Mouse (Mus musculus) layer of hippocampus, adult 18-20 months (tissue): ENCODE measurements around the gene Lrrc8d. TPM values are rescaled to one million over a fixed set of nuclear protein-coding genes. Genes with fewer than 3 reads are reported as not detected.

ENCODE experiments used
- DNase-seq, 2 experiments: peaks; one replicate each; pipeline ENCODE4 v3.0.0; 2022; ENCODE audit warnings: low spot score in 2 of 2
- total RNA-seq, 2 experiments: library from RNA; stranded (reverse); gene quantifications; 2 replicates each; pipeline ENCODE4 v1.2.3; 2021

Lrrc8d gene
- total RNA-seq, 2 experiments from 2014 or later, result 46.8 to 47.8 TPM

DNA sequence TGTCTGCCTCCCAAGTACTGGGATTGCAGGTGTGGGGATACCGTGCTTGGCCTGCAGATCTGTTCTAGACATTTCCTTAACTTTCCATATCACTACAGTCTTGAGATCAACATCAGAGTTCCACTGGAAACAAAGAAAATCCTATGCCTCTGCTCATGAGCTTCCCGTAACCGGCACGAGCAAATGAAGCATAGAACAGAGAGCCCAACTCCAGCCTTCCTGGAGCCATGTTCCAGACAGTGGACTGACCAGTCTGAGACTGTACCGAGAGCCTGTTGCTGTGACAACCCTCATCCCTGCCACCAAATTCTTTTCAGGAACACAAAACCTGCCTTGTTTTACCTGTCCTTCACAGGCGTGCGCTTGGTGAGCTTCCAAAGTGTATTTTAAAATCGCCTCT lies 15.3 kb downstream of the Lrrc8d start:
- DNase-seq, result no peak

DNA sequence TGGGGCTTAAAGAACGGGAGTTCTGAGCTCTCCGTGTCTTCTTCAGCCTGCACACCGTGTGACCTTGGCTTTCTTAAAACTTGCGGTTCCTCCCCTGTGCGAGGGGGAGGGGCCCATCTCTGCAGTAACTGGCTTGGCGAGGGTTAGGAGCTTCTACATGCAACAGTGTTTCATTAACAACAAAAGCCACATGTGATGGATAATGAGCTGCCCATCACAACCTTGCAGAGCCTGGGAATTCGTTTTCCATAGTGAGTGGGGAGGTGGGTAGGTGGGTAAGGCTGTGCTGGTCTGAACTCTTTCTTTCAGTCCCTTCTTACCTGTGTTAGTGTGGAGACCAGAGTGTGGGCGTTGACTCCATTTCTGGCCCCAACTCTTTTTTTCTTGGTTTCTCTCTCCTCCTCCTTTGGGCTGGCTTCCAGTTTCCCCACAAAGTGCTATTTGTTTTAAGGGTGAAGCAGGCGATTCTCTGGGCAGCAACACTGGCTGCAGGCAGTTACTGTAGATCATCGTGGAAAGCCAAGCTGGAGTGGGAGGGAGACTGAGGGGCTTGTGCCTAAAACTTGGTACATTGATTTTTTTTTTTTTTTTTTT lies 15.9 kb downstream of the Lrrc8d start:
- DNase-seq, result peak in 1 of 2 experiments; percentile 58

DNA sequence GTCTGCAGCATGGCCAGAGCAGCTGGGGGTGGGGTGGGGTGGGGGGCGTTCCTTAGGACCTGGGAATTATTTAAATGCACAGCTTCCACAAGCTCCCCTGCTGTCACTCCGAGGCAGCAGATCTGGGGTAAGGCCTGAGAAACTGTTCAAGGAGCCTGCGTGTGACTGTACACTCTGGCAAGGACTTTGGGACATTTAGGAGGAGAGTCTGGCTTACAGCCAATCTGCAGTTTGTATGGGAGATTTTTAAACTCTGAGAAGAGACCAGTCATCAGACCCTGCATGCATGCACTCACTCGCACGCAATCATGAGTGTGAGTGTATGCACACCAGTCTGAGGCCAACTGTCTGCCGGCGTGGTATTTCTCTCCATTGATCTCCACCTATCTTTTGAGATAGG lies 17.5 kb downstream of the Lrrc8d start:
- DNase-seq, result no peak

DNA sequence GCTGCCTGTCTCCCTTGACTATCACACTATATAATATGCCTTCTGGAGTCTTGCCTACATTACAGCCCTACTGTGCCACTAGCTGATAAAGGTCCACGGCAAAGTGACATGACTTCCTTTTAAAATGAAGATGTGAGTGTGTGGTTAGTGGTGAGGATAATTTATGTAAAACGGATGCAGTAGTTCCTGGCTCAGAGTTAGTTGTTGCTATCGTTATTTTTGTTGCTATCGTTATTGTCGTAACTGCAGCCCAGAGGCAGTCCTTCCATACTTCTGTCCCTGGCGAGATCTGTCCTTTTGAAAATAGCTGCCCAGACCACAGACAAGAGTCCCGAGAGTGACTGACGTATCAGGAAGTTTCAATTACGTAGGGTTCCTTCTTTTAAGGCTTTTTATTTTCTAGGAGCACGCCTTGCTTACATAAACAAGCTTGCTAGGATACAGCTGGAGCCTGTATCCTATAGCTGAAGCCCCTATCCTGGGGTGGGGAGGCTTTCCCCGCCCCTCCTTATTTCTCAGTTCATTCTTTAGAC lies 18.4 kb downstream of the Lrrc8d start:
- DNase-seq, result no peak

DNA sequence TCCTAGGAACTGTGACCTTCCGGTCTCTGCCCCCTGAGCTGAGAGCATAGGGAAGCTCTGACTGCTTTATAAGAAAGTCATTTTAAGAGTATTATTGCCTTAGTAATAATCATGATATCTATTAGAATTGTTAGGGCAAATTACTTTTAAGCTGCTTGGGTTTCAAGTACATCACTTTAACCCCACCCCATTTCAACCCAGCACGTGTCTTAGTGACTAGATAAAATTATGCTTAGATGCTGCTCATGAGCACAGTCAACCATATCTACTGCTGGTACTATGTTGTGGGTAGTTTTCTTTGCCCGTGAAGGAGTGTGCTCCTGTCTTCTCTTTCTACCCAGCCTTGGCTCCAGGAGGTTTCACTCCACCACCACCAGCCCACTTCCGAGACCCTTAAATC lies 21.5 kb downstream of the Lrrc8d start:
- no peak for DNase-seq

DNA sequence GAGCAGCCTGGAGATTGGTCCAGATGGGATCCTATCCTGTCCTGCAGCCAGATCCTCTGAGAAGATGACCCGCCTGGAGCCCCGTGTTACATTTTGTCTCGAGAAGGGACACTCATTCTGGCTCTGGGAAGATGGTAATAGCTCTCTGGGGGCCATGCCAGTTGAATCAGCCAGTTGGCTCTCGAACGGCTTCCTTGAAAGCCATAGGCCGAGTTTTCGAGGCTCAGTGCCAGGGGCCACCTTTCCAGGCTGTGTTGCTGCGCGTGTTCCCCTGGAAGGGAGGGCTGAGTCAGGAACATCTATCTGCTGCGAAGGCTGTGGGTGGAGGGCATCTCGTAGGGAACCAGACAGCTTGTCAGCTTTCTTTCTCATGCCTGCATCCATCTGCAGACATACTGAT lies 23.0 kb downstream of the Lrrc8d start:
- no peak for DNase-seq

DNA sequence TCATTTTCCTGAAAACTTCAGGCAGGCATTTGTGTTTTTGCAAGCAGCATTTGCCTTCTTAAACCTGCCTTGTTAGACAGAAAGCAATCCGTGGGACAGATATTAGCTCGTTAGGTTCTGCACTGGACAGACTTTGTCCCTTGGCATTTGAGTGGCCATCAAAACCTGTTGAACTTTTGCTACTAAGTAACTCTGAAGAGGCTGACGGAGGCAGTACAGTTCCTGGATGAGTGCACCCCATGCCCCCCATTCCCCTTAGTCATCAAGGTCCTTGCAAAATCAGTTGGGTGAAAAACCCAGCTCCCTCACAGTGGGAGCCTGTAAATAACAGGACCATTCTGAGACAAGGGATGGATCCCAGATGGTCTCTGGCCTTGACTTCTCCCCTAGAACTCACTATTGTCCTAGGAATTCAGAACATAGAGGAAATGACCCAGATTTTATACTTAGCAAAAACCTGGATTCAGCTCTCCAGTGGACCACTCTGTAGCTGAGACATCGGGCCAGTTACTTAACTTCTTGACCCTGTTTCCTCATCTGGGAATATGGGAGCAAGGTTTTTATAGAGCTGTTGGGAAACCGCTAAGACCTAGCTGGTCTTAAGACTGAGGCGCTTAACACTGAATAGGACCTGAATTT lies 30.5 kb downstream of the Lrrc8d start:
- DNase-seq, result no peak

DNA sequence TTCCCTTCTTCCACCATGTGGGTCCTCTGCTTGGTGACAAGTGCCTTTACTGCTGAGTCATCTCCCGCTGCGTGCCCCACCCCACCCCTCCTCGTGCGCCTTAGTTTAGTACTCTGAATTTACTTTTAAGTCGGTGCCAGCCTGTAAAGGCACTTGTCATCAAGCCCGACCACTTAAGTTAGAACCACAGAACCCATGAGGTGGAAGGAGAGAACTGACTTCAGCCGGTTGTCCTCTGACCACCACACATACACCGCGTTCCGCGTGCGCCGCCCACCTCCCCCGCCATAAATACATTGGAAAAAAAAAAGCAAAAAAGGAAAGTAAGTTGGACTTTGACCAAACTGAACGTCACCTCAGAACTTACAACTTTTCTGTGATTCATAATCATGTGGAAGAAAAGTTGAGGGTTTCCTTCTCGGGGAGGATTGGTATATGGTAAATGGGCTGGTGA lies 31.4 kb downstream of the Lrrc8d start:
- no peak for DNase-seq

DNA sequence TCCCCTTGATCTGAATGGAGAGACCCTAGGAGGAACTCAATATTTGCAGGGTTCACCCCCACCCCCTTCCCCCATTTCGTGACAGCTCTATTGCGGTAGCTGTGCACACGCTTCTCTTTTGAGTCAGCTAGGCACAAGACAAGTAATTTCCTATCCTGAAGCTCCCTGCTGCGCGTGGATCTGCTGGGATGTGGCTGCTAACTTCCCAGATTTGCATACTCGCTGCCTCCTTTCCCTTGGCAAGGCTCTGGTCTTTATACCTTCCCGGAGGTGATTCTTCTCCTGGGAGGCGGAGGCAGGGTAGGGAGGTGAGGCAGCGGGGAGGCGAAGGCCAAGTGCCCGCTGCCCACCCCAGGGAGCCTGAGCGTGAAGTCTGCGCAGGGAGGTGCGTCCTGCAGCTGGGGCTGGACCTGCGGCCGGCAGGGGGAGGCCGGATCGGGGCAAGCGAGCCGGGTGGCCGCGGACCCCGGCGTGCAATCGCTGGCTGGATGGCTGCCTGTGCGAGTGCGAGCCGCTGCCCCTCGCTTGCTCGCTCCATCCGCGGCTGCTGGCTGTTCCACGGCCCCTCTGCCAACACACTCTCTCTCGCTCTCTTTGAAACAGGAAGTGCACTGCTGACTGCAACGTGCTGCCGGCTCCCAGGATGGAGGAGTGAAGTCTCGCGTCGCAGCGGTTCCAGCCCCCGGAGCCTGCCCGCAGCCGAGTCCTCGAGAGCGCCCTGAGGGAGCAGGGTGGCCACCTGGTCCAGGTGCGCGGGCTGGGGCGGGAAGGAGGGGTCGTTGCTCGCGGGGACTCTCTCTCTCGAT lies 32.1 kb downstream of the Lrrc8d start:
- DNase-seq, result no peak

DNA sequence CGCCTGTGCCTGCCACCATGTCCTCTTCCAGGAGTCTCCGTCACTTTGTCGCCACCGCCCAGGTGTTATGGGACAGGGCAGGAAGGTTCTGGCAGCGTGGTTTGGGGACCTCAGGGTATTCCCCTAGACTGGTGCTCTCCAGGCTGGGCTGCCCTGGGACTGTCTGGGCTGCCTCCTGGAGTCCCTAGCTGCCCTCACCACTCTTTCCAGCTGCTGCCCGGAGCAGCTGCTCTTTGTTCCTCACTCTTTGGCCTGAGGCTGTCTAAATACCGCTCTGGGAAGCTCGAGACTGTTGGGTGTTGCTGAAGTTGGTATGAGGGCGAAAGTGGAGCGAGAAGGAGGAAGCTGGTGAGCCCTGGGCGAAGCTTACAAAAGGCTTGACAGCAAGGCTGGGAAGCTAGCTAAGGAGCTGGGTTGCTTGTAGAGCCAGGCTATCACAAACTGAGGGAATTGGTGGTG lies 32.7 kb downstream of the Lrrc8d start:
- no peak for DNase-seq

DNA sequence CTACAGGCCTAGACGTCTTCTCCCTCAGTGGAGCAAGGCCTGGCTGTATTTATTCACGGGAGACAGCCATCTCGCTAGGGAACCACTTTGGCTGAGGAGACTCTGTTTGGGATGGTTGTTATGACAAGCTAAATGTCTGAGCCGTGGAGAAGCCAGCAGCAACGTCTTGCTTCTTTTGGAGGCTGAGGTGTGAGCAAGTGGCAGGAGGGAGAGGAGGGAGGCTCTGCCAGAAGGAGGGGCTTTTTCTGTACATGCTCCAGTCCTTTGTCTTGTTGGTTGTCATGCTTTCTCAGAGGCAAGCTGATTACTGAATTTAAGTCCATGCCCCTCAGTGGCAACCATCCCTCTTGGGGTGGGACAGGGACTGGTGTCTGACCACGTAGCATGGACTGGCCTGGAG lies 33.5 kb downstream of the Lrrc8d start:
- no peak for DNase-seq

DNA sequence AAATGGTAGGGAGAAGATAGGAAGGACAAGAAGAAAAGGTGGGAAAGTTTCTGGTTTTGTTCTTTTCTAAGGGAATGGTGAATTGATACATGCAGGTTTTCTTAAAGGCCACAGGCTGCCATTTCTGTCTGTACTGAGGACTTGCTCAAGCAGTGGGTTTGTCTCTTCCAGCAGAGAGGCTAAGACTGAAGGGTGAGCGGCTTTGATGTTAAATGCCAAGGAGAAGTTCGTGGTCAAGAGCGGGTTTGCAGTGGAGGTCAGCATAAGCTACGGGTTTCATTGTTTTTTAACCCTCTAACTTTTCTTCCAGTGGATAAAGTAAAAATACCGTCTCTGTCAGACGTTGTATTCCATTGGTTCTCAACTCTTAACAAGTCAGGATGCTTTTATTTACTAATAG lies 36.6 kb downstream of the Lrrc8d start:
- no peak for DNase-seq

DNA sequence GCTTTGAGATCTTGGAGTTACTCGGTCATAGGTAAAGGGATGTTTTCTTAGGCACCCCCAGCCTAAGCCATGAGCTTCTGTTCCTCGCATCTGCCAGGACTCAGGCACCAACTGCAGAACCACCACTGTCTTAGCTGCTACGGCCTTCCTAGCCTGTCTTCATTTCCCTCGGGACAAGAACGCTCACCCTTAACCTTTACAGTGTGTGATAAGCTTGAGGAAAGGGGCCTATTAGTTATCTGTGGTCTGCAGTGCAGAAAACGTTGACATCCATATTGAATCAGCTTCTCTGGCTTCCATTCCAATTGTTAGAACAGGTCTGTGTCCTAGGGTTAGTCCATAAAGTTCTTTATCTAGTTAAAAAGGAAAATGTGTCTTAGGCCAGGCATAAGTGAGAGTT lies 37.4 kb downstream of the Lrrc8d start:
- DNase-seq, result no peak

DNA sequence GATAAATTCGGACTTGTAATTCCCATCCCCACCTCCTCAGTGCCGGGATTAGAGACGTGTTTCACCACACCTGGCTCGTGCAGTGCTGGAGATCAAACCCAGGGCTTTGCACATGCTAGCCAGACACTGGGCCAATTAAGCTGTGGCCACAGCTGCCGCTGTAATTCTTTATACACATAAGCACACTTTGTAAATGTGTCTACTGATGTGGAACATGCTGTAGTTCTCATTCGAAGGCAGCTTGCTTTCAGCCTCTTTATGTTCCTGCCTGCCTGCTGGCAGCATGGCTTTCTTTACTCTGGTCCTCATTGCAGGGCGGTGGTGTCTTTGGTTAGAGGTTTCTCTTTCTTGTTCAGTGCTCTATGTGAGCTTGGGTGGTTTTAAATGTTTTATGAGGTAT lies 40.7 kb downstream of the Lrrc8d start:
- DNase-seq, result no peak

DNA sequence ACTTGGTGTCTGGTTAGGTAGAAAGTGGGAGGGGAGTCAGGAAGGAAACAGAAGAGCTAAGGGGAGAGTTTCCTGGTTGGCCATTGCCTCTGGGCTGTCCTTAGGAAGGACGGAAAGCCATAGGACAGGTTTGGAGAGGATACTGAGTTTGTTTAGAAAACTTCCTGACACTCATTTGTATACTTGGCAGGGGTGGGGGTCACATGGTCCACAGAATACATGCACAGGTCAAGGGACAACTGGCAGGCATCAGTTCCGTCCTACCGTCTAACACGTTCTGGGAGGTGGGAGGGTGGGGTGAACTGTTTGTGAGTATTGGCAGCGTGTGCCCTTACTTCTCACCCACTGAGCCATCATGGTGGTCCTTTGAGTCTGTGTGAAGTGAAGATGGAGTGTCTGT lies 42.9 kb downstream of the Lrrc8d start:
- no peak for DNase-seq

DNA sequence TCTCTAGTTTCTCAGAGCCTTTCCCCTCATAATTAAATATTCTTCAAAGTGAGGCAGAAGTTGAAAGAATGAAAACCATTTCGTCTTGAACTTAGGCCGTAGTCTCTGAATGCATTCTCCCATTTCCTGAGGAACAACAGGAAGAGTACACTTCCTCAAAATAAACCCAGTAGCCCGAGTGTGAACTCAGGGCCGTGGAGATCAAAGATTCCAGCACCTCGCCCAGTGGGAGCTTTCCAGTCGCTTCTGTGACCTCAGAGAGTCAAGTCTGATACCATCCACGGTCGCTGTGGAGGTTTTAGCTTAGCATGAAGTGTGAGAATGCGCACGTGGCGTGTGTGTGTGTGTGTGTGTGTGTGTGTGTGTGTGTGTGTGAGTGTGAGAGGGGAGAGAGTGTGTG lies 45.6 kb downstream of the Lrrc8d start:
- no peak for DNase-seq

DNA sequence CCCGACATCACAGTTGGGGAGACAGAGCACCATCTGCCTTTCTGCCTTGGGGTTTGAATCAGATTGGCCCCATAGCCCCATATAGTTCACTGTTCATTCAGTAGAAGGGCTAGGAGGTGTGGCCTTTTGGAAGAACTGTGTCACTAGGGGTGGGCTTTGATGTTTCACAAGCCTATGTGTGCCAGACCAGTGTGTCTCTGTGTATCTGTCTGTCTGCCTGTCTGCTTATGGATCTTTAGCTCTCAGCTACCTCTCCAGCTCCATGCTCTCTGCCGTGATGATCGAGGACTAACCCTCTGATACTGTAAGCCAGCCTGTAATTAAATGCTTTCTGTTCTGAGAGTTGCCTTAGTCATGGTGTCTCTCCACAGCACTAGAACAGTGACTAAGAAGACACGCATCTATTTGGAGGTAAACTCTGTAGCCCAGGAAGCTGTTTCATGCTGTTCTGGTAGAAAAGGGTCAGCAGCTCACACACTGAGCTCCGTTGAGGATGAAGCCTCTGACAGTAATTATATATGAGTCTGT lies 46.2 kb downstream of the Lrrc8d start:
- no peak for DNase-seq

DNA sequence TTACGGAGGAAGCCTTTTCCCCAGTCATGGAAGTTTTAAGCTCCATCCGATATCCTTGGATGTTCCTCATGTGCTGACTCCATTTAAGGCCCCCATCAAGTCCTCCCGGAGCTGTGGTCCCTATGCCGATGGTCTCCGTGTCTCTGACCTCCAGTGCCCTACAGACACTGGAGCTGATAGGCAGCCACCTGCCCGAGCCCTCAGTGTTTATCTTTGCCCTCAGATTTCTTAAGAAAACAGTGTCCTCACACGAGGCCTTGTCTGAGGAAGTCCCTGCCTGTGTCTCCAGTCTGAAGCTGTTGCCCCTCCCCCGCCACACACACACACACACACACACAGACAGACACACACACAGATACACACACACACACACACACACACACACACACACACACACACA lies 55.0 kb downstream of the Lrrc8d start:
- no peak for DNase-seq

DNA sequence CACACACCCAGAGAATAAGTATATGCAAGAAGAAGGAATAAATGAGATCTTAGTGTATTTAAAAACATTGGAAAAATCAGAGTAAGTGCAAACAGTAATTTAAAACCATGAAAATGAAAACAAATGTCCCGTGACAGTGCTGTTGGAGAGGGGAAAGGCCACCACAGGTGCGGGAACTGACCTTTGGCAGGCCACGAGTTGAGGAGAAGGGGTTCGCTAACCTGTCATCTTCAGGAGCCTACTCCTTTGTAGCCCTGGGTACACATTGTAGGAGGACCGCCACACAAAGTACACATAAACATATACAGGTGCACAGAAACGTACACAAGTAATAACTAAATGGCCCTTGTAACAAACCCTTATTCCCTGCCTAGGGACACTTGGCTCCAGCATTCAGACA lies 55.7 kb downstream of the Lrrc8d start:
- DNase-seq, result no peak

DNA sequence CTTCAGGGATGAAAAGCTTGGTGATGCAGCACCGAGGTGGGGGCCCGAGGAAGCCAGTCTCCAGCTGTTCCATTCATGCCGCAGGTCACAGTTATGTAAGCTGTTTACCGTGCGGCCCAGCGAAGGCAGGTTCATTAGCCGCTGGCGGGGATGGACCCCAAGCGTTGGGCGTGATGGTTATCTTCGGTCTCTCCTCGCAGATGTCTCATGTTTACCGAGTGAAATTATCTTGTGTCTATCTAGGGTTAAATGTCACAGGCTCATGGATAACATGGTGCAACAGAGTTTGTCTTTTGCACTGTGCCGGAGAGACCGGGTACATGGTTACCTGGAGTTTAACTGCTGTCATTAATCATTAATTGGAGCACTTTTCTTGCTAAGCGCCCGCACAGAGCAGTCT lies 58.2 kb downstream of the Lrrc8d start:
- DNase-seq, result no peak

DNA sequence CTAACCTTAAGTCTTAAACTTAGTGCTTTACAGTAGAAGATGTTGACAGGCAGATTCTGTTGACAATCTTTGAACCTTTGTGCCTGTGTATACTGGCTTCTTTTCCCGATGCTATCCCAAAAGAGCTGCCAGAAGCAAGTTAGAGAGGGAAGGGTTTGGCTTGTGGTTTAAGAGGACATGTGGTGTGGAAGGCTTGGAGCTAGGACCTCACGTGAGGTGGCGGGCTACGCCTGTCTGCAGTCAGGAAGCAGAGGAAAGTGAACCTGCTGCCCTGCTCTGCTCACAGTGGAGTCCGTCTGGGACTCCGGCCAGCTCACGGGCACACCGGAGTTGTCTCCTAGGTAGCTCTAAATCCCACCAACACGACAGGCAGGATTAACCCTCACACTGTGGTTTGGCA lies 59.1 kb downstream of the Lrrc8d start:
- no peak for DNase-seq
